Mouse (Mus musculus): ENCODE measurements at regions not wholly inside any gene's neighbourhood (a gene's known extent, or its start where the extent isn't known, plus 50 kb on each side); places are given as distances from the start of the nearest gene placed in this dataset.

GRCm38 (mm10) chr9:86231692-86232091 lies 233.1 kb downstream of the Ube2cbp start:
- no peak for TF ChIP-seq CTCF (IDR thresholded peaks at IDR 0.05; ENCODE audit: control insufficient read depth, insufficient read depth, insufficient read length)
- no peak for TF ChIP-seq MYOG (IDR thresholded peaks at IDR 0.05; ENCODE audit: control insufficient read depth, extremely low read depth, insufficient read length)
- TF ChIP-seq MAX (IDR thresholded peaks at IDR 0.05), result no peak
- no peak for TF ChIP-seq USF1 (IDR thresholded peaks at IDR 0.05; ENCODE audit: low read depth)
- TF ChIP-seq CEBPB (IDR thresholded peaks at IDR 0.05; ENCODE audit: low read depth), result no peak
- TF ChIP-seq FOSL1 (IDR thresholded peaks at IDR 0.05; ENCODE audit: insufficient read depth, low read length, poor library complexity, severe bottlenecking), result no peak
